Mouse (Mus musculus): ENCODE measurements around the gene Mrps18b.

Mrps18b gene

GRCm38 (mm10) chr17:35918276-35919059 is 2.3 kb upstream of the Mrps18b start:
- DNase-seq (ENCODE audit: low read depth, low spot score): peak; percentile 41

GRCm38 (mm10) chr17:35917463-35918251 is 1.5 kb upstream of the Mrps18b start:
- peak; percentile 81 for DNase-seq (ENCODE audit: low read depth, low spot score)

GRCm38 (mm10) chr17:35917143-35917462 is 914 bp upstream of the Mrps18b start:
- DNase-seq (ENCODE audit: low read depth, low spot score): no peak

- no peak for DNase-seq (ENCODE audit: low read depth, low spot score)
These were observed 472 bp downstream of the Mrps18b start for GRCm38 (mm10) chr17:35915538-35916296.

- no peak for DNase-seq (ENCODE audit: low read depth, low spot score)
These were observed 1.2 kb downstream of the Mrps18b start for GRCm38 (mm10) chr17:35914975-35915374.

- DNase-seq (ENCODE audit: low read depth, low spot score): peak; percentile 89
These were observed 6.2 kb downstream of the Mrps18b start, which contains the start of gene Atat1 for GRCm38 (mm10) chr17:35909919-35910369. Atat1 (minus strand) TSS chr17:35910075.

GRCm38 (mm10) chr17:35909186-35909918 is 6.8 kb downstream of the Mrps18b start:
- DNase-seq (ENCODE audit: low read depth, low spot score): no peak

GRCm38 (mm10) chr17:35907609-35908008 is 8.6 kb downstream of the Mrps18b start:
- DNase-seq (ENCODE audit: low read depth, low spot score): no peak

- no peak for DNase-seq (ENCODE audit: low read depth, low spot score)
These were observed 10.6 kb downstream of the Mrps18b start for GRCm38 (mm10) chr17:35905587-35905986.

GRCm38 (mm10) chr17:35903992-35904355 is 12.2 kb downstream of the Mrps18b start:
- no peak for DNase-seq (ENCODE audit: low read depth, low spot score)

- no peak for DNase-seq (ENCODE audit: low read depth, low spot score)
These were observed 12.7 kb downstream of the Mrps18b start for GRCm38 (mm10) chr17:35903343-35903991.

GRCm38 (mm10) chr17:35900636-35901035 is 15.6 kb downstream of the Mrps18b start:
- no peak for DNase-seq (ENCODE audit: low read depth, low spot score)

- DNase-seq (ENCODE audit: low read depth, low spot score): no peak
These were observed 18.3 kb downstream of the Mrps18b start for GRCm38 (mm10) chr17:35897644-35898573.

- DNase-seq (ENCODE audit: low read depth, low spot score): peak; percentile 89
These were observed 19.2 kb downstream of the Mrps18b start, which contains the start of gene 2310061I04Rik for GRCm38 (mm10) chr17:35896781-35897643. 2310061I04Rik (minus strand) TSS chr17:35897431.

GRCm38 (mm10) chr17:35887725-35888124 is 28.5 kb downstream of the Mrps18b start:
- no peak for DNase-seq (ENCODE audit: low read depth, low spot score)

- no peak for DNase-seq (ENCODE audit: low read depth, low spot score)
These were observed 32.4 kb downstream of the Mrps18b start for GRCm38 (mm10) chr17:35883777-35884176.

- DNase-seq (ENCODE audit: low read depth, low spot score): no peak
These were observed 33.3 kb downstream of the Mrps18b start for GRCm38 (mm10) chr17:35882924-35883323.

- peak; percentile 93 for DNase-seq (ENCODE audit: low read depth, low spot score)
These were observed 36.7 kb downstream of the Mrps18b start, which contains the start of gene Dhx16 for GRCm38 (mm10) chr17:35879245-35880057. Dhx16 (plus strand) TSS chr17:35879819.
